Mouse (Mus musculus) CD4-positive, CD25-positive, alpha-beta regulatory T cell, adult 4 months (primary cell): ENCODE measurements at regions not wholly inside any gene's neighbourhood (a gene's known extent, or its start where the extent isn't known, plus 50 kb on each side); places are given as distances from the start of the nearest gene placed in this dataset.

Experiments
- ATAC-seq: one replicate; pipeline ENCODE4 v1.8.0; 2017

DNA sequence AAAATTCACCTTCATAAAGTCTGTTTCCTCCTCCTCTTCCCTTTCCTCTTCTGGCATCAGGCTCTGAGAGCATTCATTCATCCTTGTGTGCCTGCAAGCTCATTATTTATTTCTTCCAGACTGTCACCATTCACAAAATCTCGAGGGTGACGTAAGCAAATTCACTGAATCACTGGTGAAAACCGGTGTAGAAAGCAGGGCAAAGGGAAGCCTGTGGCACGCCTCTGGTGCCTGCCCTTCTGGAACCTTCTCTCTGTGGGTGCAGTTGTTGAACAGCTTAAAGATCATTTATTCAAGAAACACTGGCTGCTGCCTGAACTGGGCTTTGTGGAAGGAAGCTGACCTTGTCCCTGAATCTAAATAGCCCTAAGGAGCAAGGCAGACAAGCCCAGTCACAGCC, 177.0 kb downstream of the Slc38a4 start:
- ATAC-seq: no peak

DNA sequence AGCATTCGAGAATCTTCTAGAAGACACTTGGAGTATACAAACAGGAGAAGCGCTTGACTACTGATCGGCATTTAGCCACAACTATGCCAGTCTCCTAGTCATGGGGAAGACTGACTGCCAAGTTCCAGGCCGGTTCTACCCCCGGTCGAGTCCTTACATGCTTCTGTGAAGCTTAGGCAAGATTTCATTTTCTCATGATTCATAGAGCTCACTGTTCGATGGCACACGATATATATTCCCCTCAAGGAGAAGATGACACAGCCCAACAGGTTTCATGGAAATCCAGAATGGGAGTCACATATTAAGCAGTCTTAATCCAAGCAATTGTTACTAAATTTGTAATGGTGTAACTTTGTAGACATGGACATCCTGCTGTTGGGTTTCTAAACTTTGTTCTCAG, 177.8 kb downstream of the Slc38a4 start:
- no peak for ATAC-seq

DNA sequence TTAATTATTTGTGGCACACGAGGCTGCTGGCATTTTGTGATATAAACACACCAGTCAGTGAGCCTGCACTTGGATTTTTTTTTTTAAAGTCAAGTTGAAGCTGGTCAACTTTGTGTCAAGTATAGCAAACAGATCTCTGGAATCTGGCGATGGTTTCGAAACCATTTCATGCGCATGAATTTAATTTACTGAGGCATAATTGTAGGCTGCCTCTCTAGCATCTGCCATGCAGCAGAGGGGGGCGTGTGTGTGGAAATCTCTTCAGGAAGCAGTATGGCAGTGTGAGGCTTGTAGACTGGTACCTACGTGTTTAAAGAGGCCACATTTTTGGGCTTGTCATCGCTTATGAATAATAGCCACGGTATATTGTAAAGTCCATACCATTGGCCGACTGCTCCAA, 177.7 kb upstream of the Slc38a2 start:
- ATAC-seq: no peak

DNA sequence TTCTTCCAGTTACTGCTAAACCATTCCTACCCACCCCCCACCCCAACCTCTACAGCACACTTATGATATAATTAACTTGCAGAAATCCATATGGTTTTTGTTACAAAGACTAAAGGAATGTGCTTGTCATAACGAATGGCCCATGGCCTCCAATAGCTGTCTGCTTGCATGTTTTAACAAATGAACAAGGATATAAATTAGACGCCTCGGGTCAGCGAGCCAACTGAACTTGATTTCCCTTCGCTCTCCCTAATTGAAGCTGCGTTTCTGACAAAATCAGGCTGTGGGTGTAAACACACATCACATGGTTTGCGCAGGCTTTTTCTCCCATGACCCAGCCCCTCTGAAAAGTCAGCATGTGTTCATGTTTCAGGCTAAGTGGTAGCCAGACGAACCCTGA, 174.6 kb upstream of the Slc38a2 start:
- no peak for ATAC-seq

DNA sequence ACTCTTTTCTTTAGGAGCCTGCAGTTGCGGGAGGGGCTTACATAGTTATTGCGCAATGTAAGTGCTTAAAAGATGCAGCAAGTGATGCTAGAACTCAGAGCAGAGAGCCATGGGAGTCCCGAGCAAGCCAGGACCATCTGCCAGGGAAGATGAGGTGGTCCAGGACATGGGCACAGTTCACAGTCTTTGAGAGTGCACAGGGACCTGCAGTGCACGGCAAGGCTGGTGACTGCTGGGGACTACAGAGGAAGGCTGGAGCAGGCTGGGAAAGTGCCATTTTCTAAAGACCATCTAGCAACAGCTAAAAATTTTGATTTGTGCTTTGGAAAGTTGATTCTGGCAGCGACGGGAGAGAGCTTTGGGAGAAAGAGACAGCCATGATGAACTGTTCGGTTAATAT, 174.0 kb upstream of the Slc38a2 start:
- no peak for ATAC-seq

DNA sequence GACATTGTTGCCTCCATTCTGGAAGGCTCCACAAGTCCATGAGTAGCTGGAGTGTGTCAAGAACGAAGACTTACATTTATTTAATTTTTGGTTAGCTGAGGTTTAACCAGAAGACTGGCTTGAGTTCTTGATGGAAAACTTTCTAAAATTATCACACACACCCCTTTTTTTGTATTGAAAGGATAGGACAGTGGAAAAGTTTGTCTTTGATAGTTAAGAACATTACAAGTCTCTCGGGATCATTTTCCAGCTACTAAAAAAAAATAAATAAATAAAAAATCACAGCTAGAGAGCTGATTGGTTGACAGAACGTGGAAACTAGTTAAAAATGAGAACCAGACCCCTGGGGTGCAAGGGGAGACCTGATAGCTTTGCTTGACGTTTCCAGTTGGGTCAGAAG, 173.6 kb upstream of the Slc38a2 start:
- no peak for ATAC-seq

DNA sequence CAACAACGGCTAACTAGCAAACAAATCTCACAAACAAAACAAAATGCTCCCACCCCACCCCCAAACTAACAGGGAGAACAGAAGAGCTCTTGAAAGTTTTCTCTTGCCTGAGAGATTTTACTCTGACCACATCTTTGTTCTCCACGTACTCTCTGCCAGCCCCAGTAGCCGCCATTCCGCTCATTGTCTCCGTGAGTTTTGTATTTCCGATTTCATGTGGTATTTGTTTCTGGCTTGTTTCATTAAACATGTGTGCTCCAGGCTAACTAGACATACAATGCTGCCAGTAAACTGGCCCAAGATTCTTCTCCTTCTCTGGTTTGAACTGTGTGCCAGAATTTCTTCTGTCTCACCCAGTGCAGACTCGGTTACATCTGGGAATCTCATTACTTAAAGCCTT, 168.2 kb upstream of the Slc38a2 start:
- no peak for ATAC-seq

DNA sequence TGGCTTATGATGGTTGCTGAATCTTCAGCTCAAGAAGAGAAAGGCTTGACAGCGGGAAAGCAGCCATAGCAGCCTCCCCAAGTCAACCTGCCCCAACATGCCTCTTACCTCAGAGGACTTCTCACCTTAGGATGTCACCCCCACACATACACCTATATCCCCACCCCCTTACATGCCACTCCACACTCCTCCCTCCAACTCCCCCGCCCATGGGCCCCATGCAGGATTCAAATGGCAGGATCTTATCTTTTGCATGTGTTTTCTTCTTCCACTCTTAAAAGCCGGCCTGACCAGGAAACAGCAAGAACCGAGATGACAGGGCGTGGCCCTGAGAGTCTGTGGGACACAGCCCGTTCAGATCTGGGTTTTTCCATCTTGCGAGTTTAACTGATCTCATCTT, 166.4 kb upstream of the Slc38a2 start:
- no peak for ATAC-seq

DNA sequence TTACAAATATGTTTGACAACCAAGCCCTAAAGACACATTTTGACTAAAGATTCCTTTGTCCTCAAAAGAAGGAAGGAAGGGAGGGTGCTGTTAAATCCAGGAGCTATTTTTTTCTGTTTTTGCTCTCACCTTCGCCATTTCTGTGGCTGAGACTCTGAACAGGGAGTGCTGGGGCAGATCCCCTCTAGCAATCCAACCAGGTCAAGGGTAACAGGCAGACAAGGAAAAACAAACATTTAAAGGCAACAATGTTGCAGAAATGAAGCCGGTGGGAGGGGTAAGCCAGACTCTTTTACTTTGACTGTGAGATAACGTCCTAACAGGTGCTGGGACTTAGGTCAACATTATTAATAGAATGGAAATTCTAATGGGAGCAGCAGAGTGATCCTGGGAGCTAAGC, 158.2 kb upstream of the Slc38a2 start:
- no peak for ATAC-seq

DNA sequence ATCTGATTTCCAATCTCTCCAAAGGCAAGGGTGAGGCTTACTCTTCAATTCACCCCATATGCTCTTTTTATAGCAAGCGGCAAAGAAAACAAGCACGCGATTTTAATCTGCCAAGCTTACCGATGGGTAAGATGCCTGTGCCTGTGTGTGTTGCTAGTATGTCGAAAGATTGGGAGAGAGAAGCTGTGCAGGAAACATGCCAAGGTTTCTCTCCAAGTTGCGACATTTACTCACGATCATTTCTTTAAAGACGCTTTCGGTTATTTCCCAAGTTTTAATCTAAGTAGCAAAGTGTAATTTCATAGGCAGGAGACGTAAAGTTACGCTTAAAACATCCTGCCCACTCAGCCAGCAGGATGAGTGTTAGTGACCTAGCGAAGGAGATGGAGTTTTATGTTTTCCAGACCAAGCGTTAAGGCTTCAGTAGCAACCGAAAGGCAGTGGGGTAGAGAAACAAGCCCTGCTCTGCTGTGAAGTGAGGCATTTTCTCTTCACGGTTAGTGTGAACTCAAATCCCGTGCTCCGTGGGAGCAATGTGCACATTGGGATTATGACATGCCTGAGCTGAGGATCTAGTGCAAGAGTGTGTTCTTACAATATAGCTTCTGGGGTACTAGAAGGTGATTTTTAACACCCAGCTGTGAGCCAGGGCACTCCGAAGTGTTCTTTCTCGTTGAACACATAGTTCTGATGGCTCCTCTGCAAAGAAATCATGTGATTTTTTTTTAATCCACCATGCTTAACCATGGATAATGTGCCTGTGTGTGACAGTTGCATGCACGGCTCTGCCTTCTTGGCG, 152.6 kb upstream of the Slc38a2 start:
- no peak for ATAC-seq

DNA sequence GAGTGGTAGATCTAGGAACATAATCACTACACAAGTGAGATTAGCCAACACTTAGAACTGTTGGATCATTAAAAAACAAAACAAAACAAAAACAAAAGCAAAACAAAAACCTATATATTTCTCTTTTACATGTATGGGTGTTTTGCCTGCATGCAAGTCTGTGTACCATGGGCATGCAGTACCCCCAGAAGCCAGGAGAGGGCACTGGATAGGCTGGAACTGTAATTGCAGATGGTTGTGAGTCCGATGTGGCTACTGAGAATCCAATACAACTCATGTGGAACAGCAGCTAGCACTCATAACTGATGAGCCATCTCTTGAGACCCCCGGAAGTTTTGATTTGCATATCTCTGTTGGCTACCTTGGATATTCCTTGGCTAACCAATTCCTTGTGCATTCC, 148.6 kb upstream of the Slc38a2 start:
- ATAC-seq: no peak

DNA sequence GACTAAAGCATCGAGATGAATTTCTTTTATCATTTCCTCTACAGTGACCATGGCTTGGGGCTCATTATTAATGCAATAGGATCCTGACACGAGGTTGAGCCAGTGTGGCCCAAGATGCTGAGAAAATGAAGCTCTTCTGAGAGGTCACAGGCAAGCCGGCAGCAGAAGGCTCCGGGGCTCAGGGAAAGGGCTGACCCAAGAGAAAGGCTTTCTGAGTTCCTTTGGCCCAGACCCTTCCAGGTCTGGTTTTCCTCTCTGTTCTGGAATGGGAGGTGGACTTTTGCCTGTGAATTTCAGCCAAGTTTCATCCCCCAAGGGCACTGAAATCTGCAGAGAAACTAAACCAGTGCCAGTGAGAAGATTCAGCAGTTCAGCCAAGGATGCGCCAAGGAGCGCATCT, 145.7 kb upstream of the Slc38a2 start:
- ATAC-seq: no peak

DNA sequence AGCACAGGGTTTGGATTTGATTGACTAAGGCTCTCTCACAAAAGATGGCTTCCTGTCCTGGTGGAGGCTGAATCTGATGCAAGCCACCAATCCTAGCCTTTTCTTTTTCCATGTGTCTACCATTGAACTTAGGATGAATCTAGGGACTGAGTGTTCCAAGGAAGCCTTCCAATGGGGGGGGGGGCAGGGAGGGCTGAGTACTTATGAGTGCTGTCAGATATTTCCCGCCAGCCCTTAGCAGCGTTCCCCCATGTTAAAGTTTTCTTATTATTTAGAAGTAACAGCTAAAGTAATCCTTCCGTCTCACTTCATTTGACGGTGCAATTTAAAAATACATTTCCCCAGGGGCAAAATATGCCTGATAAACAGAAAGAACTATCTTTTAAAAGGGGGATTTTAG, 144.8 kb upstream of the Slc38a2 start:
- ATAC-seq: no peak

DNA sequence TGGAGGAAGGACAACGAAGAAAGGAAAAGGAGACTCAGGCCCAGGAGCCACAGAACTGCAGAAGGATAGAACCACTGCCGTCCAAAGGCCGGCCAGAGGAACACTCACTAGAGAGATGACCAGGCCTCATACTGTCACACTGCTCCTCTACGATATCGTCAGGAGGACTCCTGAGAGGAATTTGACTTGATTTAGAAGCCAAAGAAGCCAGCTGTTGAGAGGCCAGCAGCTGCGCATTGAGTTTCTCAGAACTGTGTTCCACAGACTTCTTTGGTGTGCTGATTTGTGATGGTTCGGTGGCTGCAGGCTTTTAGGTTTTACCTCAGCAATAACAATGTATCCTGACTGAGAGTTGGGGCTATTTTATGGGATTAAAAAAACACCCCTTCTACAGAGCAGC, 144.1 kb upstream of the Slc38a2 start:
- ATAC-seq: no peak

DNA sequence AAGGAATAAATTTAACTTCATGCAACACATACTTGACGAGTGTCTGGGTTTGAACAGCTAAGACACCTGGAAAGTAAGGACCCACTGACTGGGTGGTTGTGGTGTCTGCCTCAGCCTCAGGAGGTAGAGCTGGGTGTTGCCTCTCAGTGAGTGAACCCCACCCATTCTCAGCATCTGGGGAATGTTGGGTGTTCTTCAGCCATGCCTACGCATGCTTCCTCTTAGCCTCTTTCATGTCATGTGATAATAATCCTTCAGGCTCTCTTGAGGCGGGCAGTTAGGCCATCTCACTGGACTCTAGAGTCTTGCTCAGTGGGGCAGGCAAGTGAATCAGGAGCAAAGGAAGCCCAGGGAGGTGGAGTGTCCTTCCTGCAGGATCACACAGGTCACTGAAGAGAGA, 143.4 kb upstream of the Slc38a2 start:
- ATAC-seq: no peak

DNA sequence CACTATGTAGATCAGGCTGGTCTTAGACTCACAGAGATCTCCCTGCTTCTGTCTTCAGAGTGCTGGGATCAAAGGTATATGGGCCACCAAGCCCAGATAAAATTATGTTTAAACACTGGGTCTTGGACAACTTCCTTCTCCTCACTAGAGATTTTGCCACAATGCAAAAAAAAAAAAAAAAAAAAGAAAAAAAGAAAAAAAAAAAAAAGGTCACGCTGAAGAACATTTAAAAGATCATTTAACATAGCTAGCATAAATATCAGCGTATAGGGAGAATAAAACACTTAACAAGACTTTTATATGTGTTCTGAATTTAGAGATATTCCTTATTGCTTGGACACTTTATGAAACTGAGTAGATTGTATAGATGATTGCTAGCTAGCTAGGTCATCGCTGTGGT, 137.1 kb upstream of the Slc38a2 start:
- ATAC-seq: no peak

DNA sequence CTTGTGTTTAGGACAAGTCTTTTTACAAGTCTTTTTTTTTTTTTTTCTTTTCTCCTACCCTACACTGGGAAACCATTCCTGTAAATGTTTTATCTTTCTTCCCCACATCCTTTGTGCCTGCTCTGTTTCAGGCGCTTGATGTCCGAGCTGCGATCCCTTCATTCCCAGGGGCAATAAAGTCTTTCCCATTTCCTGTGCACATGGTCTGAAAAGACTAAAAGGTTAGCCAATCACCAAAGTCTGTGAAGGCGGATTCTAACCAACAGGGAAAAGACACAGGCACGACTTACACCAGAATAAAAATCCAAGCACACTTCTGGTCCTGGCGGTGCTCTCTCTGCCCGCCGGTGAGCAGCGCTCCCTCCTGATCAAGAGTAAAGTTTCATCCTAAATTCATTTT, 135.3 kb upstream of the Slc38a2 start:
- no peak for ATAC-seq

DNA sequence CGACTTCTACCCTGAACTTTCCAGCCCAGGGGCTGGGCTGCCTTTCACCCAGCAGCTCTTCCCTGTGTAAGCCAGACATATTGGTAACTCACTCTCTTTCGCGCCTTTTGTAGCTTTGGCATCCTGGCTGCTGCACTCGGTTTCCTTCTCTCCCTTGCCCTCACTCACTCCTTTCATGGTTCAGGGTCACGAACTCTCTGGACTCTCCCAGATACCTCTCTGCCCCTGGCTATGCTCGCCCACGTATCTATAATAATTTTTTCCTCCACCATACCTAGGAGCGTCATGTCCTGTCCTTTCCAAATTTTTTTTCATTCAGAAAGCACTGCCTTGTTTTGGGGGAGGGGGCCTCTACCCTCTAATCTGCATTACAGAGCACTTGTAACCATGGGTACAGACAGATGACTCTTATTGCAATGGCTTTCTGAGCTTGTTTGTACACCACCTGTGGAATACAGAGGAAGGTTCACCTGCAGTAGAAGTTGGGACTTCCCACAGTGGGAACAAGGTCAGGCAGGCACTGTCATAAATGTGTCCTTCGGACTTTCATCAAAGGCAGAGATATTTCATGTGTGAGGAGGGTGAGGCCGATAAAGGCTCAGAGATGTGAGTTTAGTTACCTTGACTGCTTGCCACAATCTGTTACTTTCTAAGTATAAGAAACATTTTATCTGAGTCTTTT, 134.8 kb upstream of the Slc38a2 start:
- no peak for ATAC-seq

DNA sequence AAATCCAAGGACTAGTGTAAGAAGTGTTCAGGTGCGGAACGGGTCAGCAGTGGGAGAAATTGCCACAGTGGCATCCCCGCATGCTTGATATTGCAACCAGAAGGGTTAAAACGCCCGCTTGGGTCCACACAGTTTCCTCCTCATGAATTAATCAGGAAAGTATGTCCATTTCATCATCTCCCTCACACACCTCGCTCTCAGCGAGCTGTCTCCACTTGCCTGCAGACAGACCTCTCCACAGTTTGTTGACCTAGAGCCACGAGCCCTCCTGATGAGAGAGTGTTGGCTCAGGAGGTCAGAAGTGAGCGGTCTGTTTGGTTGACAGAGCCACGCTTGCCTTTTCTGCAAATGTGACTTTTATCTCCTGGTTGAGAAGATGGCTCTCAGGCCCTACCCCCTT, 132.9 kb upstream of the Slc38a2 start:
- ATAC-seq: no peak

DNA sequence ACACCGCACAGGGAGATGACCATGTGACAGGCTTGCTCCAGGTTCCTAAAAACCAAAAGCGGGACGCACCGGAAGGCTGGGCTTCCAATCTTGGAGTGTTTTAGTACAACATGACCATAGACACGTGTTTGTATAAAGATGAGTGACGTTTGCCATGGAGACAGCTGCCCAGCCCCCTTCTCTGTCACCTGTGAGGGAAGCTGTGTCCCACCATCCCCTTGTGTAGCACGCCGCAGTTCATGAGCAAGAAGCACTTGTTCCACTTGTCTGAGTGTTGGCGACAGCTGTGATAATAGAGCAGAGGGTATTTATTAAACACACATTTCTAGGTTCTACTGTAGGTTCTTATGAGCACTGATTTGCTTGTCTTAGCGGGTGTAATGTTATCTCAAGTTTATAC, 131.7 kb upstream of the Slc38a2 start:
- ATAC-seq: no peak

DNA sequence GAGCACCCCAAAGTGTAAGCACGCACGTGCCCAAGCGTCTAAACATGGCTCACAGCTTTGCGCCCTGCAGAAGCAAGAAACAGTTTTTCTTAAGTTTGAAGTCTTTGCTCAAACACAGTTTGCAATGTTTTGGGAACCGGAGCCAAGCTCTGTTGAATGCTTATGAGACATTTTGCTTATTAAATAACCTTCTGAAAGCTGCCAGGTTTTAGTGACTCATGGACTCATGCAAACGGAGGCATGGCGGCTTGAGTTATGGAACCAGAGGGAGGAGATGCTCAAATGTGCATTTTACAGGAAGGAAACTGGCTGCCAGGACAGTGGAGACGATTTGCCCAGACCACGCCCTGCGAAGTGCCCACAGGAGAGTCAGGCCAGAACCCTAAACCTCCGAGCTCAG, 131.0 kb upstream of the Slc38a2 start:
- no peak for ATAC-seq

DNA sequence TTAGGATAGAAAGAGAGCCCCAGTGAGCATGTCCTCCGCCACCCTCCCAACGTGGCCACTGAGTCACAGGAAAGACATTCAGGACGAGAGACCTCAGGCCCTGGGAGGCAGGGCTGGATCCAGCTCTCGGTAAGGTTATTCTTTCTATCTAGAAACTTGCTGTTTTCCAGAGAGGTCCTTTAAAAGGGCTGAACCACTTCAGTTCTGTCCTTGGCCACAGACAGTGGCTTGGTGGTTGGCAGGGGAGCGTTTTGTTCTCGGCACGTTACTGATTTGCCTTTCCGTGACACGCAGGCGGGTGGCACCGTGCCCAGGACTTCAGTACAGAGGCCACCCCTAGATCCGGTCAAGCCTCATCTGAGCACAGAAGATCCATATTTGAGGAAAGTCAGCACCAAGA, 130.4 kb upstream of the Slc38a2 start:
- no peak for ATAC-seq

DNA sequence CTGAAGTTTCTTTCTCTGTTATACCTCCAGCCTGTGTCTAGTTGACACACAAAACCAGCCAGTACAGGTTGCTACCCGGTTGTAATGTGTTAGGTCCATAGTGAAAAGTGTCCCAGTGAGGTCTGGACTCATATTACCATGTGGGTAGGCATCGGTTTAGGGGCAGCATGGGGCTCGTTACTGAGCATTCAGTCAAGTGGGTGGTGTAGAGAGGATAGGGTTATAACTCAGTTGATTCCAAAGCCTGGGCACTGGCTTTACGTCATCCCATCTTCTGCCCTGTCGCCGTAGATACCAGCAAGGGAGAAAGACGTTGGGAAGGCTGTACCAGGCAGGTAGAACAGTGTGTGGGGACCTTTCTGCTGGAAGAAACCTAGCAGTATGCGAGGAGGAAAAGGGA, 129.2 kb upstream of the Slc38a2 start:
- ATAC-seq: no peak

DNA sequence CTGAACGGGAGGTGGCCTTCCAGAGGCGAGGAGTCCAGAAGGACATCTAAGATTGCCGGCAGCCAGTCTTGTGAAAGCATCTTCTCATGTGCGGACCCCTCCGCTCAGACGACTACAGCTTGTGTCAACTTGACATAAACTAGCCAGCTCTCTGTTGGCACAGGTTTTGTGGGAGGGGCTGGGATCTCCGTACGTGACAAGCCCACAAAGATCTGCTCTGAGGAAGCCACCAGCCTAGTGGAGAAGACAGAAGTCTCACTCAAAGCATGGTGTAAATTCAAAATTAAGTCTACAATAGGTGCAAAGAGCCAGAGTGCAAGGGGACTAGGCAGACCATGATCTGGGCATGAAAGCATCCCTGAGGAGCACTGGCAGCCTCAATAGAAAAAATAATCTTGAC, 128.4 kb upstream of the Slc38a2 start:
- ATAC-seq: no peak

DNA sequence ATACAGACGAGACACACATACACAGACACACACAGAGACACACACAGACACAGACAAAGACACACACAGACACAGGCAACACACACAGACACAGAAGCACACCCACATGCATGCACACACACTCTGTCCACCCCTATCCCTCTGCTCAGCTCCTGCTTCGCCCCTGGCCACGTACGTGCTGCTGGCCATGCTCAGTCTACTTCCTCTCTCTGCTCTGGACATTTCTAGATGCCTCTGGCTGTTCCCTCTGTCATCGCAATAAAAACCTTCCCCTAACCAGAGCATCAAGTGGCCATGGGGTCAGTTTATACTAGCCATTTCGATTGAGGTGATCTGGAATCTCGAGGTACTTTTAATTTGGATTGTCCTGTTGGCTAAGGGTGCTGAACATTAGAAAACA, 118.9 kb upstream of the Slc38a2 start:
- no peak for ATAC-seq
